Mouse (Mus musculus) liver, adult 2 months (tissue): ENCODE measurements around the gene Gm11634. TPM values are rescaled to one million over a fixed set of nuclear protein-coding genes. Genes with fewer than 3 reads are reported as not detected.

ENCODE experiments used
- DNase-seq: peaks from one replicate; pipeline ENCODE4 v3.0.0-alpha.2; 2011; ENCODE audit warnings: low read depth, low spot score; ENCODE audit errors: extremely low read depth
- H3K27ac ChIP-seq: fragments of 200-500 bp; replicated peaks from 2 replicates; pipeline ENCODE4 v1.5.1; 2012; ENCODE audit warnings: low read depth, mild to moderate bottlenecking, control low read depth, inconsistent platforms, low read length; ENCODE audit not compliant: insufficient read depth
- H3K27me3 ChIP-seq: fragments of 200-500 bp; 2 replicates; pipeline ENCODE4 v1.6.1; 2012; ENCODE audit warnings: mild to moderate bottlenecking, moderate library complexity, low read length, inconsistent platforms; ENCODE audit not compliant: control insufficient read depth, insufficient read depth
- H3K36me3 ChIP-seq: fragments of 200-500 bp; 2 replicates; pipeline ENCODE4 v1.6.1; 2012; ENCODE audit warnings: low read length, inconsistent platforms; ENCODE audit not compliant: control insufficient read depth, insufficient read depth
- H3K4me1 ChIP-seq: fragments of 200-500 bp; 2 replicates; pipeline ENCODE4 v1.6.1; 2011; ENCODE audit warnings: low read length; ENCODE audit not compliant: control insufficient read depth, insufficient read depth
- H3K4me3 ChIP-seq: fragments of 200-500 bp; 2 replicates; pipeline ENCODE4 v1.5.1; 2011; ENCODE audit warnings: low read depth, mild to moderate bottlenecking, control low read depth, low read length, moderate library complexity; ENCODE audit not compliant: insufficient read depth
- H3K79me2 ChIP-seq: fragments of 200-500 bp; 2 replicates; pipeline ENCODE4 v1.6.1; 2012; ENCODE audit warnings: inconsistent platforms, mild to moderate bottlenecking, low read length, moderate library complexity; ENCODE audit not compliant: control insufficient read depth, insufficient read depth
- H3K9ac ChIP-seq: fragments of 200-500 bp; 2 replicates; pipeline ENCODE4 v1.6.1; 2012; ENCODE audit warnings: low read depth, mild to moderate bottlenecking, control low read depth, inconsistent platforms, low read length
- CTCF ChIP-seq: fragments of 200-500 bp; IDR thresholded peaks from 2 replicates; pipeline ENCODE4 v1.5.1; 2011; ENCODE audit warnings: low read depth, low read length, control low read depth
- POLR2A ChIP-seq: fragments of 200-500 bp; IDR thresholded peaks from 2 replicates; pipeline ENCODE4 v1.6.1; 2011; ENCODE audit warnings: low read length, control low read depth; ENCODE audit not compliant: insufficient read depth; ENCODE audit errors: extremely low read depth
- WGBS: fragments of 180-500 bp; shearing (Covaris S2); methylation state at CpG from one replicate; pipeline ENCODE4 v1.1.7; 2018; 5-methylcytosine and 5-hydroxymethylcytosine counted together
- polyA plus RNA-seq: library from polyadenylated mRNA; depleted of rRNA; stranded (reverse); fragments of >200 nt; gene quantifications from 2 replicates; pipeline ENCODE4 v1.2.3, GENCODE M21; 2012; rRNA removed
- total RNA-seq: library from RNA; depleted of rRNA; stranded (reverse); fragments of >200 nt; gene quantifications from 2 replicates; pipeline ENCODE4 v1.2.3, GENCODE M21; 2014; rRNA removed

The Gm11634 gene
- total and polyA plus RNA-seq, 2 experiments: not detected

DNA sequence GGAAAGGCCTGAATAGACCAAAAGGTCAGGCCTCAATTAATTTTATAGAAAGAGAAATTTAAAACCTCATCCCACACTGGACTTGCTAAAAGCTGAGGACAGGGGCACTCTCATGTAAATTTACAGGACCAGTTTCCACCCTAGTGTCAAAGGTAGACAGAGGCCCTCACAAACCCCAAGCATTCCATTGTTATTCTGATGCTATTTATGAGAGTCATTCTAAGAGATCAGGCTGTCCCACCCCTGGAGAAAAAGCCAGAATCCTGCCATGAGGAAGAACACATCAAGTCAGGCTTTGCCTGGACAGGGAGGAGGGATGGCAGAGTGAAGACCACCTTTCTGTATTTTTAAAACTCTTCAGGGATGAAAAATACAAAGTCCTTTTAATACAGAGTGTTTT is 50.5 kb downstream of the Gm11634 start:
- Histone ChIP-seq H3K4me1 (no peaks in the 10 kb centered on the region; the same call in 1 of the 2 replicates), H3K9ac (no peak overlapping the region), H3K79me2 (no peaks in the 10 kb centered on the region), H3K36me3 (no peaks in the 10 kb centered on the region), H3K4me3 (no peak overlapping the region), H3K27ac (no peak overlapping the region), H3K27me3 (no peaks in the 10 kb centered on the region)
- DNase-seq: no peak
- TF ChIP-seq POLR2A (no peak), CTCF (no peak)

DNA sequence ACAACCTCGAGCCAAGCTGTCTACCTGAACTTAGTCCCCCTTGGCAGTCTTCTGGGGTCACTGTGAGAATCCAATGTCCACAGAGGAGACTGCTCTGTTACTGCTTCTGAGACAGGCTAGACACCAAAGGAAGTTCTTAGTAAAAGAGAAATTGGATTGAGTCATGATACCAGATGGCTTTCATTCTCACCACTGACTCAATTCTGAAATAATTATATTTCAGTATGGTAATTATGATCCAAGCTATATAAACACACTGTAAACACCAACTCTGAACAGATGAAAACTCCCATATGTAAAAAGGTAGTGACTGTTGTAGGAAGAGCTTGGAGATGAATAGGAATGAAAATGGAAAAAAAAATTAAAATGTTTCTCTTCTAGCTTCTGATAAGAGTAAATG is 54.9 kb downstream of the Gm11634 start:
- Histone ChIP-seq H3K27me3 (no peaks in the 10 kb centered on the region), H3K36me3 (no peaks in the 10 kb centered on the region), H3K79me2 (no peaks in the 10 kb centered on the region), H3K4me1 (no peaks in the 10 kb centered on the region), H3K27ac (no peak overlapping the region), H3K9ac (no peak overlapping the region), H3K4me3 (no peak overlapping the region)
- DNase-seq: no peak
- 31% methylated on average over 1 of the region's 1 CpGs for WGBS
- no peak for TF ChIP-seq POLR2A
- TF ChIP-seq CTCF: no peak

Other genes with a start within 250 kb of the Gm11634 start
- gene G6pc, start 231.7 kb downstream of the Gm11634 start, total RNA-seq: 121 and 144 TPM in 2 replicates
- 115 and 146 TPM in 2 replicates for gene G6pc, start 231.7 kb downstream of the Gm11634 start, polyA plus RNA-seq
- 21.3 and 22.2 TPM in 2 replicates for gene Aarsd1, start 181.6 kb downstream of the Gm11634 start, total RNA-seq
- gene Aarsd1, start 181.6 kb downstream of the Gm11634 start, polyA plus RNA-seq: 18.6 and 19.8 TPM in 2 replicates
- 0.20 and 0.65 TPM in 2 replicates for gene Gm27029, start 174.5 kb downstream of the Gm11634 start, total RNA-seq
- gene Gm27029, start 174.5 kb downstream of the Gm11634 start, polyA plus RNA-seq: 0.10 and 0.37 TPM in 2 replicates
- 2.8 and 3.1 TPM in 2 replicates for gene Rundc1, start 174.2 kb downstream of the Gm11634 start, total RNA-seq
- gene Rundc1, start 174.2 kb downstream of the Gm11634 start, polyA plus RNA-seq: 8.6 and 8.9 TPM in 2 replicates
- 0.27 and 0.46 TPM in 2 replicates for gene Ptges3l, start 173.9 kb downstream of the Gm11634 start, total RNA-seq
- 0.93 and 1.1 TPM in 2 replicates for gene Ptges3l, start 173.9 kb downstream of the Gm11634 start, polyA plus RNA-seq
- 236 and 259 TPM in 2 replicates for gene Rpl27, start 157.0 kb downstream of the Gm11634 start, total RNA-seq
- gene Rpl27, start 157.0 kb downstream of the Gm11634 start, polyA plus RNA-seq: 193 and 230 TPM in 2 replicates
- 24.6 and 37.1 TPM in 2 replicates for gene Ifi35, start 150.8 kb downstream of the Gm11634 start, total RNA-seq
- 33.8 and 43.6 TPM in 2 replicates for gene Ifi35, start 150.8 kb downstream of the Gm11634 start, polyA plus RNA-seq
- gene Rnd2, start 134.3 kb downstream of the Gm11634 start, total RNA-seq: 5.5 and 8.0 TPM in 2 replicates
- gene Rnd2, start 134.3 kb downstream of the Gm11634 start, polyA plus RNA-seq: 18.9 and 22.3 TPM in 2 replicates
- 11.0 and 11.2 TPM in 2 replicates for gene Vat1, start 133.0 kb downstream of the Gm11634 start, total RNA-seq
- 30.4 and 33.4 TPM in 2 replicates for gene Vat1, start 133.0 kb downstream of the Gm11634 start, polyA plus RNA-seq
- gene Brca1, start 47.3 kb downstream of the Gm11634 start, total RNA-seq: 3.3 and 4.2 TPM in 2 replicates
- gene Brca1, start 47.3 kb downstream of the Gm11634 start, polyA plus RNA-seq: 0.18 and 0.22 TPM in 2 replicates
- gene Nbr1, start 47.1 kb downstream of the Gm11634 start, total RNA-seq: 211 and 222 TPM in 2 replicates
- 114 and 141 TPM in 2 replicates for gene Nbr1, start 47.1 kb downstream of the Gm11634 start, polyA plus RNA-seq
- gene Tmem106a, start 17.0 kb downstream of the Gm11634 start, total RNA-seq: 6.4 and 7.7 TPM in 2 replicates
- gene Tmem106a, start 17.0 kb downstream of the Gm11634 start, polyA plus RNA-seq: 15.2 and 23.1 TPM in 2 replicates
- gene Rdm1, start 27.9 kb upstream of the Gm11634 start, total RNA-seq: 10.3 and 12.9 TPM in 2 replicates
- gene Rdm1, start 27.9 kb upstream of the Gm11634 start, polyA plus RNA-seq: 12.1 and 12.4 TPM in 2 replicates
- 55.4 and 87.9 TPM in 2 replicates for gene Arl4d, start 66.3 kb upstream of the Gm11634 start, total RNA-seq
- gene Arl4d, start 66.3 kb upstream of the Gm11634 start, polyA plus RNA-seq: 21.0 and 22.4 TPM in 2 replicates
- 7.7 and 10.5 TPM in 2 replicates for gene Dhx8, start 133.7 kb upstream of the Gm11634 start, total RNA-seq
- gene Dhx8, start 133.7 kb upstream of the Gm11634 start, polyA plus RNA-seq: 4.7 and 5.5 TPM in 2 replicates
- 0.18 TPM in 1 of 2 replicates, not detected in the other for gene Etv4, start 186.1 kb upstream of the Gm11634 start, total RNA-seq
- gene Etv4, start 186.1 kb upstream of the Gm11634 start, polyA plus RNA-seq: 0.05 and 0.17 TPM in 2 replicates